Mouse (Mus musculus): ENCODE measurements at regions not wholly inside any gene's neighbourhood (a gene's known extent, or its start where the extent isn't known, plus 50 kb on each side); places are given as distances from the start of the nearest gene placed in this dataset.

- DNase-seq (ENCODE audit: low spot score), result peak; percentile 22
These were observed 88.6 kb upstream of the Fam189a1 start for GRCm38 (mm10) chr7:65244936-65245335.

DNA sequence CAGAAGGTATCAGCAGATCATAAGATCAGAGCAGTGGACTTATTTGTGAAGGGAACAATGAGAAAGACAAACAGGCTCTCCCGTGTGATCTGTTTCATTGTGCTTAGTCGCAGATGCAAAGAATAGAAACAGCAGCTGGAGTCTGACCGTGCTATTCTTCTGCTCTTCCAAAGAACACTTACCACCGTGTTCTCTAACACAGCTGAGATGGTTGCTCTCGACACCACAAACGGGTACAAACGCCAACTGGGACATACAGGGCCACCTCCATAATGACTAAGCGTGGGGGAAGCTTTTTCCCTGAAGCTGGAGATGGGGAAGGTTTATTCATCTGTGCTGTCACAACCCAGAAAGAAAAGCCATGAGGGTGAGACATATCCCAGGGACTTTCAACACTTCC is 84.8 kb upstream of the Fam189a1 start:
- DNase-seq (ENCODE audit: low spot score), result no peak

DNA sequence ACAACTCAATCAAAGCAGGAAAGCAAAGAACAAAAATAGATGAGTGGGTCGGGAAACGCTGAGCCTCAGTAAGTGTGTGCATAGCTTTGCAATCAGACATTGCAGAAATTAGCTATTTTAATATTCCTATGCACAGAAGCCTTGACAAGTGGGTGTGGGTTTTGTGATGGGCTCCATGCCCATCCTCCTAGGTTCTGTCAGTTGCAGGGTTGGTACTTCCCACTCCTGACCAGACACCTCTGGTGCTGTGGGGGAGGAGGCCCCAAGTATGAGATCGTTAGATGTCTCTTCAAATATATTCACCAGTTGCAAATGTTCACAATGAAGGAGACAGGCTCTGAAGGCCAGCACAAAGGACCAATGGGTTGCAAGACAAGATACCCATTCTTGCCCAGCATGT is 79.3 kb upstream of the Fam189a1 start:
- DNase-seq (ENCODE audit: low spot score), result no peak

DNA sequence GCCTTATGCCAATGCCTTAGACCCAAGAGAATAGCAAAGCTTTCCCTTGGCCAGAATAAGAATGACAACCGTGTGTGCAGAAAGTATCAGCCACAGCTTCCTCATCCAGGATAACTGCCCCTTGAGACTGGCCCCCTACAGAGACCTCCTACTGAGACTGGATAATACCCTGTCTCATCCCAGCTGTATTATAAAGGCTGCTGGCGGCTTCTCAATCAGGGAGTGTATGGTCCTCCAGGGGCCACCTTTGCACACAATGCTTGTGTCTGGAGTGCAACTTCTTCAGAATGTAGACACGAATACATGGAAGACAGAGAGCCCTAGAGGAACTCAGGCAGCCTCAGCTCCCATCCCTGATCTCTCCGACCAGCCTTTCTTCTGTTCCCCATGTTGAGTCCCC is 77.3 kb upstream of the Fam189a1 start:
- no peak for DNase-seq (ENCODE audit: low spot score)

DNA sequence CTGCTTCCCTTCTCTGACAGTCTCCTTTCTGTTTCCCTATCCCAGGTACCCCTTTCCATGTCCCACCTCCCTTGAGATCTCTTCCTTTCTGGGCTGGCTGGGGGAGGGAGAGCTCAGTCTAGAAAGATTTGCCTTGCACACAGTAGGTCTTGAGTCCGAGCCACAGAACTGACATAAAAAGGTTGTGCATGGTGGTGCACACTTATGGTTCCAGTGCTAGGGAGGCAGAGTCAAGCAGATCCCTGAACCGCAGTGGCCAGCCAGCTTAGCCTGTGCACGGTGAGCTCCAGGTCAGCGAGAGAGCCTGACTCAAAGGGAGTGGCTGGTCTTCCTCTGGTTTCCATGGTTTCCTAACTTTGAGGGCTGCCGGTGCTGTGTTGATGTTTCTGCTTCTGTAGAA is 72.9 kb upstream of the Fam189a1 start:
- DNase-seq (ENCODE audit: low spot score), result no peak

GRCm38 (mm10) chr7:65226218-65226617 is 69.8 kb upstream of the Fam189a1 start:
- DNase-seq (ENCODE audit: low spot score), result no peak

DNA sequence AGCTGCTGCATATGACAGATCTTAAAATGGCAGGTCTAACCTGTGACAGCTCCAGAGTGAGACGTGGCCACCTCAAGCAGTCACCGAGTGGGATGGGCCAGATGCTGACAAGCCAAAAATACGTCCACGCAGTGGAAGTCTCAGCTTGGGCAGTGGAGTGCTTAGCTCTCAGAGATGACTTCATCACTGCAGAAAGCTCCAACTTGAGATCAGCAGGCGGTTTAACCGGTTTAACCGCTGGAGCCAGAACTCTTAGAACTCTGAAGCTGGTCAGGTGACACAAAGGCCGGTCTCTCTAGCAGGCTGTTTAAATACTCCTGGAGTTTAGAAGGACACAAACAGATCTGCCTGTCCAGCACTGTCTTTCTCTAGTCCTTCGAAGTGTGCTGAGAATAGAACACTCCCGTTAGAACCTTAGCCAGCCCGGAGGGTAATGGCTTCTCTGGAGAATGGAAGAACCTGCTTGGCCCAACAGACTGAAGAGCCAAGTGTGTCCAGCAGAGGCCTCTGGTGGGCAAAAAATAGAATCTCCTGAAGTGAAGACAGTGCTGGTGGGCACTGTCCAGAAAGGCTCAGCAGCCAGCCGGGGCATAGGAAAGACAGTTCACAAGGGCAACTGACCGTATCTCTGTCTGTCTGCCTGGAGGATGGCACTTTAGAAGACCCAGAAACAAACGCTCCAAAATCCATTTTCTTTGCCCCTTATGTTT is 57.0 kb upstream of the Fam189a1 start:
- no peak for DNase-seq (ENCODE audit: low spot score)

DNA sequence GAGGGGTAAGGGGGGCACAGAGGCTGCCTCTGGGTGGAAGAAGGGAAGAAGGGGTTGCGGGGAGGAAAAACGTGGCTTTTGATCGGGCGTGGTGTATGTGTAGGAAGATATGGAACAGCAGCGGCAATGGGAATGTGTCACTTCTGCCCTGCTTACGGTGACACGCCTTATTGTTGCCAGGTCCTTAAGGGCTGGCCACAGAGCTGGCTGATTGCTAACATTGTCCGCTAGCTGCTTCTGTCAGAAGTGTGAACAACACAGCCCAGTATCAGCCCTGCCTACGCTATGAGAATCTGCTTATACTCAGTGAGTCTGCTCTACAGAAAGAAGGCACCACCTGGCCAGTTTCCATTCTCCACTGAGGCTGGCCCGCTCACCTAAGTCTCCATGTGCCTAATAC is 50.9 kb upstream of the Fam189a1 start:
- DNase-seq (ENCODE audit: low spot score), result no peak

All from testis, postnatal 10 days (tissue).